Mouse (Mus musculus) lung, postnatal 14 days (tissue): ENCODE measurements at regions not wholly inside any gene's neighbourhood (a gene's known extent, or its start where the extent isn't known, plus 50 kb on each side); places are given as distances from the start of the nearest gene placed in this dataset.
A peak's percentile ranks its signal among the peaks of the same experiment; 100 is the strongest.

Source experiments
- DNase-seq: peaks from one replicate; pipeline ENCODE4 v3.0.0; 2021

GRCm38 (mm10) chr4:80691774-80692485, 142.0 kb upstream of the Tyrp1 start:
- DNase-seq, result no peak

GRCm38 (mm10) chr4:80712698-80713097, 121.2 kb upstream of the Tyrp1 start:
- DNase-seq, result no peak

DNA sequence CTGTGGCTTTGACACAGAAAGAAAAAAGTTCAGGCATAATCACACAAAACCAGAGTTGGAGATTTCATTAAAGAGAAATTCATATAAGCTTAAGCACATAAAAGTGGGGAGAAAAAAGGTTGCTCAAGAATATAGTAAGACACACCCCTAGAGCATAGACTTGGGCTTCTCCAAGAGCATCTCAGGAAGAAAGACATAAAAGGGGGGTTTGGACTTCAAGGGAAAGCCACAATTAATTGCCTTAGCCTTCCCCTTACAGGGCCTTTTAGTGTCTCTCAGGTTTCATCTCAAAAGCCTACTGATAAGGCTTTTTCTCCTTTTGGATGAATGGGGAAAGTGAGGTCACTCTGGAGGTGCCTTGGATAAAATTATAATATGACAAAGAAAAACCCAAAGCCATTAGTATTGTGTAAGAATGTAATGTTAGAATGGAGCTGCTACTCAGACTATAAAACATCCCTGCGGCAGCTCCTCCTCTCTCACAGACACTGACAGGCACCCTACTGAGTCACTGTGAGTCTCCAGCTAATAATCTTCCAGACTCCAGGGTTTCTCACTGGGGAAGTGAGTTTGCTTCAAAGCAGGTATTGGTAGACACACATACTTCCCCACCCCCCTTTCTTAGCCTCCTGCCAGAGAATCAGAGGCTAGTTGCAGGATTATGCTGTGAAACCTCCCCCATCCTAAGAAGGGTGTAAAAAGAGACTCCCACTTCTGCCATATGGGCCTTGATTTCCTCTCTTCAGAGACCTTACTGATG, 88.8 kb upstream of the Tyrp1 start:
- DNase-seq, result no peak

- no peak for DNase-seq
Observed at GRCm38 (mm10) chr4:80752259-80752658, 81.7 kb upstream of the Tyrp1 start.

DNA sequence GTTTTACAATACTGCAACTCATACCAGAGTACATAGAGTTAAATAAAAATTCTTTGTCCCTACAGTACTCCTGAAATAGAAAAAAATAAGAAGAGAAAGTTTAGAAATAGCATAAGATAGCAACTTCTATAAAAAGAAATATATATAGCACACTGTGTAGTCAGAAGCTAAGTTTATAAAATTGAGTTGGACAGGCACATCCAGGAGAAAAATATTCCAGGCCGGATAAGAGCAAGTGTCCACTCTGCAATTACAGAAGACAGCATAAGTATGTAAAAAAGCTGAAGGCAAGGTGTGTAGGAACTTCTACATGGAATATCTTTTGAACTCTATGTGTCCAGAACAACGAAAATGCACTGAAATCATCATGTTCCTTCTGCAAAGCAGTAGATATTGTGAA, 77.8 kb upstream of the Tyrp1 start:
- DNase-seq, result no peak

- DNase-seq, result no peak
Observed at GRCm38 (mm10) chr4:80764024-80764423, 69.9 kb upstream of the Tyrp1 start.

DNA sequence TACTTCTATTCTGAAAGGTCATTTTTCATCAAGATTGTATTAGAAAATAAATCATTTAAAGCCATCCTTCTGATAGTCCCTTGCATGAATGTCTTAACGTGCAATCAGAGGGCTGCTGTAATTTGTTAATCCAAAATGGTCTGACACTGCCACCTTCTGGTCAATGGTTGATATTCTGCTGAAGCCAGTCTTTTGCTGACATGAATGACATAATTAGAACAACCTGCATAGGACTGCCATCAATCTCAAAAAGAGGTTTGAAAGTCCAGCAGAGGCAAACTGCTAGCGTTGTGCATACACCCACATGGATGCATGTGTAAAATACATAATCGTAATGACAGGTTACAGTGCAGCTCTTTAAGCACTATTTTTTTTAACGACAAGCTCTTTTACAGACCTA, 68.1 kb upstream of the Tyrp1 start:
- DNase-seq, result peak; percentile 44

DNA sequence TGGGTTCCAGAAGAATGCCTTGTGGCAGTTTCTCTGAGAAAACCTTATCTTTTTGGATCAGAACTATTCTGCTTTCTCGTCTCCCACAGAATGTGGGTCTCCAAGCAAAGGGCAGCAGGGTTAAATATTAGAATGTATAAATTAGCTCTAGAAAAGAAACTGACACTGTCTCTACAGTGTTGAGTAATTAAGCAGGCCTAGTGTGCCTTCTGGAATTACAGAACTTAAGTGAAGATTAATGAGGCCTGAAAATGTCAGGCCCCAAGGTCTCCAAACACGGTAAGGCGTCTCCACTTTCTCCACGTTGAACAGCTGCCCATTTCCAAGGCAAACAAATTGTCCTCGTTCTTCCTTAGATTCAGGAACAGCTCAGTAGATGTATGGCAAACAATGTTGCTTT, 66.5 kb upstream of the Tyrp1 start:
- no peak for DNase-seq
